Mouse (Mus musculus): ENCODE measurements at regions not wholly inside any gene's neighbourhood (a gene's known extent, or its start where the extent isn't known, plus 50 kb on each side); places are given as distances from the start of the nearest gene placed in this dataset.

DNA sequence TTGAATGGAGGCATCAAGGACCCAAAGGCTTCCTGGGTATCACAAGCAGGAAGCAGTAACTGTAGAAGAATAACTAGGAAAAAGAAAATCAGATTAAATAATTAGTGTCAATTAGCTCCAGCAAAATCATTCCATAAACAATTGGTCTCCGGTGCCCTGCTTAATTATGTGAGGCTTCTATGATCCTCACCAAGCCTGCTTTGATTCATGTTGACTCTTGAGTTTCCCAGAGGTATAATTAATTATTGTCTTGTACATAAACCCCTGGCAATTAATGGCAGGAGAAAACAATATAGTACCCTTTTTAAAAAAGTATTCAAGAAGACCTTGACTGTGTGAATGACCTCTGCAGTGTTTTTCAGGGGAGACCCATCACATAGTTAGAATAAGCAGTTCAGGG is 61.5 kb upstream of the Sp8 start:
- no peak for DNase-seq (ENCODE audit: low spot score in 2 of 2)

DNA sequence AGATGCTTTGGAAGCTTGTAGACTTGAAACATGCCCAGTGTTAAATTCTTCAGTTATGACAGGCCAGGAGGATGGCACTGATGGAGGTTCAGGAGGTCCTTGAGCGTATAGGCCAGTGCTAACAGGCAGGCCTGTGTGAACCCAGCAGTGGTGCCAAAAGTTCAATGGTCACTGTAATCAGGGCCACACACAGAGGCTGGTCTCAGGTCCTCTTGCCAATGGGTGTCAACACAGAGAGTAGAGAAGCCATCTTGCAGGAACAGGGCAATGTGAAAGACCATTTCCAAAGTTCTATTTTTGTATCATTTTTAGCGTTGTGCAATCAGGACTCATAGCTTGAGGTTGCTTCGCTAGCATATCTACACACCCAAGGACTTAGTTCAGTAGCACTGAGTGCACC is 64.2 kb upstream of the Sp8 start:
- no peak for DNase-seq (ENCODE audit: low spot score in 2 of 2)

DNA sequence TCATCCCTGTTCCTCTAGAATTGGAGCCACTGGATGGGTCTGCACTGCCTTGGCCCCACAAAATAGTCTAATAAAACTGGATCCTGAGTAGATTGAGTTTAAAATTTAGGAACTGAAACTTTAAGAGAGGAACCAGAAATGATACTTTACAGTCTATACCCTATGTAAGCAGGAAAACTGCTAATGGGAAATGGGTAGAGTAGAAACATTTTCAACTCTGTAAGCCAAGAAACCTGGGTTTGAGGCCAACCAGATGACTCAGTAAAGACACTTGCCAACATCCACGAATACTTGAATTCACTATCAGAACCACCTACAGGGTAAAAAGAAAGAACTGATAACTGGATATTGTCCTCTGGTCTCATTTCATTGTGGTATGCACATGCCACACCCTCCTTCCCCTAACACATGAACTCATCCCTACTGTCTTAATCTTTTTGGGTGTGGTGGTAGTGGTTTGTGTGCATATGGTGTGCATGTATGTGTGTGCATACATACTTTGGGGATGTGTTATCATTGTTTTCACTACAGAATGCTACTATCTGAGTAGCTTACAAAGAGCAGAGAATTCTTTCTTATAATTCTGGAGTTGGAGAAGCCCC is 70.6 kb upstream of the Sp8 start:
- DNase-seq (ENCODE audit: low spot score in 2 of 2) = no peak

DNA sequence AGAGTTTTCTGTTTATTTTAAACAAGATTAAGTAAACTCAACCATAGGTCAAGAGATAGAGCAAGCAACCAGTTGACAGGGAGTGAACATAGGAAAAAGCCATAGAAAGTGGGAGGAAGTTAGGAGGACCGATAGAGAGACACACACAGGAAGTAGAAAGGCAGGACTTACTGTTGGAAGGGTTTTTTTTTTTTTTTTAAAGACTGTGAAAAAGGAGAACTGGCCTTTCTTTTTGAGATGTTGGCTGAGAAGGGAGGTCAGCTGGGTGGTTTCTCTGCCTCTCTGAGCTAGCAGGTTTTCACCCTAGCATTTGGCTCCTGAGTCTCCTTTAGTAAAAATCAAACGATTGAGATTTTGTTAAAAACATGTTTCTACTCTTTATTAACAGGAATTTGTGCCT is 73.3 kb upstream of the Sp8 start:
- no peak for DNase-seq (ENCODE audit: low spot score in 2 of 2)

DNA sequence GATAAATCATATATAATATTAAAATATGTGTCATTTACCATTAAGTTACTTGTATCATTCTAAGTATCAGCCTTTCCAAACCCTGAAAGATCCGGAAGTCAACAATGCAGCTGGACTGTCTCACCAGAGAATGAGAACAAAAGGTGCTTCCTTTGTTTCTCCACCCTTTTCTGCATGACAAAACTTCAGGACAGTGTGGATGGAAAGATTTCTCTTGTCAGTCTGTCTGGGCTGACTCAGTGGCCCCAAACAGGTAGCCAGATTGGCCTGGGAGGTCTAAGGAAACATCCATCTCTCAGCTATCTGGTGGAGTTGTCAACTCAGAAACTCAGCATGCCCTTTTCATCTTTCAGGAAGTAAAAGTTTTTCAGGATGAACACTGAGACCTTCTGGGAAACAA is 79.7 kb upstream of the Sp8 start:
- no peak for DNase-seq (ENCODE audit: low spot score in 2 of 2)

DNA sequence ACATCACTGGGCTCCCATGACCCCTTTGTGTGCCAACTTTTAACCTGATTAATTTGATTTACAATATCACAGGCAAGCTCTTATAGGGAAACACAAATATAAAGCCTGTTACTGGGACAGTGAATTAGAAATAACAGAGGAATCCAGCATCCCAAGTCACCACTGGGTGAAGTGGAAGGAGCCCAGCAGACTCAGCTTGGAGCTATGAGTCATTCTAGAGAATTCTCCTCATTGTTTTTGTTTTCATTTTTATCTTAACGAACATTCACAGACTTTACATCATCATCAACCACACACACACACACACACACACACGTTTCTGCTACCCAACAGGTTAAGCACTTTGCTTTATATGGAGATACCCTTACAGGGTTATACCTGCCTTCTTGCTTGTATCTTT is 92.1 kb upstream of the Sp8 start:
- no peak for DNase-seq (ENCODE audit: low spot score in 2 of 2)

DNA sequence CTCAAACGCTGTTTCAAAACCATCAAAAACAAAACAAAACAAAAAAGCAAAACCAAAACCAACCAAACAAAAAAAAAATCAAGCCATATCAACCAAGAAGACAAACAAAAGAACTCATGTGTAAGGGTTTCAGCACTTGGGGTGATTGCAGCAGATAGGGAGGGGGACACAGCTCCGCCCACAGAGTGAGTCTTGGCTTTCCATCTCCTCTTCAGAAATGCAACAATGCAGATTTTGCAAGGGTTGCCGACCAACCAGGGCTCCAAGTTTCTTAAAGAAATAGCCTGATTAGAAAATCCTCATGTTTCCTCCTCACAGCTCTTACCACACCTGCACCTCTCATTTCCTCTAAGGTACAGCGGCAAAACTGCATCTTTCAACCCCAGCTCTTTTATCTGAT is 107.0 kb upstream of the Sp8 start:
- DNase-seq (ENCODE audit: low spot score in 2 of 2) = no peak

DNA sequence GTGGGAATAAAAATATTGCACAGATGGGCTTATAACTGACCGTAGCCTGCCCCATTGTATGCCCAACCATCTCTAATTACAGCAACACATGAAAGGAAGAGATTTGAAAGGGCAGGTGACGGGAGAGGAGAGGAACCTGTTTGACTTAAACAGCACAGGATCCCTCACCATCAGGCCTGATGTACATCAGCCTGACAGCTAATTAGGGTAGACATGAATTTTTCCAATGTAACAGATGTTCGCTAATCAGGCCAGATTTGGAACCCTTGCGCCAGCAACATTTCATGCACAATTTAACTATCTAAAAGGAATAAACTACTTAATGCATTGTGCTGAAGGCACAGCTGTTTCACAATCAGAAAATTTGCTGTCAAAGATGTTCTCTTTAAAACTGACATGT is 120.2 kb upstream of the Sp8 start:
- DNase-seq (ENCODE audit: low spot score in 2 of 2) = no peak

DNA sequence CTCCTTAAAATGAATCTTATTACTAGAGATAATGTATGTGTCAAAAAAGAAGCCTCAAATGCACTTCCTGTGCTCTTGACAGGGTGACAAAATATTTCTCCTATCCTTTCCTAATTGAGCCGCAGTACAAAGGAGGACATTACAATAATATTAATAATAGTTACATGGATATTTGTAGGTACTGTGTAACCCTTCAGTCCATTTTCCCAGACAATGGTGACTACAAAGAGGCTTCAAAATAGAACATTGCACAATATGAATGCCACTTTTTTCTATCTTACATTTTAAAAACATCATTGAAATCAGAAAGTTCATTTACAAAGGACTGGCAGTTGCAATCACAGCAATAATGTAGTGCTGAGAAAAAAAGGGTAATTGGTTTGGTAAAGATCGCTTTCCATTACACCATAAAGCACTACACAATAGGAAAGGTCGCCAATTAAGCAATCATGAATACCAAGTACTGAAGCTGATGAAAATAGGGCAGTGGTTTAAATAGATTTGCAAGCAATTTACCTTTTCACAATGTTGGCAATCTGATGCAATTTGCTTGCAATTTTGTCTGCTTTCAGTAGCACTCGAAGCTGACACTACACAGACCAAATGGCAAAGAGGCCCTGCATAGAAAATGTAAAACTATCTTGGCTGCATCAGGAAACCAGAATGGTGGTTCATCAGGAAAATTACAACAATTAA is 126.1 kb upstream of the Sp8 start:
- DNase-seq (ENCODE audit: low spot score in 2 of 2) = no peak

DNA sequence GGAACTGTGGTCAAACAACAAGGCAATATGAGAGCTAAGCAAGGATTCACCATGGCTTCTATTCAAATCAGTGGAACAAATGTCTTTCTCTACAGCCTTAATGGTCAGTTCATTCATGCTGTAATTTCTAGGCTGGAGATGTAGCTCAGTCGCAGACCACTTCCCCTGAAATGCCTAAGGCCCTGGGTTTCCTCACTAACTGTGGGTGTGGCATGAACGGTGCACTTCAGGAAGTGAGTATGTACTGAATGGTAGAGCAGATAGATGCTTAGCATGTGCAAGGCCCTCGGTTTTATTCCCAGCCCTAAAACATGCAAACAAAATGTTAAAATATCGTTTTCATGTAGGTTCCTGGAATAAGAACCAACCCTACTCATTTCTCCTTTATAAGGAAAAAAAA is 129.3 kb upstream of the Sp8 start:
- no peak for DNase-seq (ENCODE audit: low spot score in 2 of 2)

DNA sequence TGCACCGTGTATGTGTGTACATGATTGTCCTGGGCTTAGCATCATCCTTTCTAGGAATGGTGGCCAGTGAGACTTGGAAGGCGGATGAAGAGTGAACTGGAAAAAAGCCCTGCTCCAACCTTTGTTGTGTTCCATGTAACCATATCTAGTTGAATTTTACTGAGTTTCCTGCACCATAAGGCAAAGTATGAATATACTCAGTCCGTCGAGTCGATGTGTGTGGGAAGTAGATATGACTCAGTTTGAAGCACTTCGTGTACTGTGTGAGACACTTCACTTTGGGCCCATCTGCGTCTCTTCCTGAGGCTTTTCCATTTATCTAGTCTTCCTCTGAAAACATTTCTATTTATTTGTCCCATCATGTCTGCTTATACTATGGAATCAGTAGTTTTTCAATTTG is 139.5 kb upstream of the Sp8 start:
- no peak for DNase-seq (ENCODE audit: low spot score in 2 of 2)

DNA sequence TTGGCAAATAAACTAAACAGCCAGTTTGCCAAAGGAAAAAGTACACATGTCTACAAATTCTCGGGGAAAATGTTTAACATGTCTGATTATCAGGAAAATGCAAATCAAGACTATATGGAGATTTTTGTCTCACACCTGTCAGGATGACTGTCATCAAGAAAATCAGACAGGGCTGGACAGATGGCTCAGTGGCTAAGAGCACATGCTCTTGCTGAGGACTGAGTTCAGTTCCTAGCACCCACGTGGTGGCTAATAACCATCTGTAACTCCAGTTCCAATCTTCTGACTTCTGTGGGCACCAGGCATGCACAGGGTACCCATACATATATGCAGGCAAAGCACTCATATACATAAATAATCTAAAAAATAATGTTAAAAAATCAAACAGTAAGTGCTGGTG is 141.3 kb upstream of the Sp8 start:
- DNase-seq (ENCODE audit: low spot score in 2 of 2) = no peak

DNA sequence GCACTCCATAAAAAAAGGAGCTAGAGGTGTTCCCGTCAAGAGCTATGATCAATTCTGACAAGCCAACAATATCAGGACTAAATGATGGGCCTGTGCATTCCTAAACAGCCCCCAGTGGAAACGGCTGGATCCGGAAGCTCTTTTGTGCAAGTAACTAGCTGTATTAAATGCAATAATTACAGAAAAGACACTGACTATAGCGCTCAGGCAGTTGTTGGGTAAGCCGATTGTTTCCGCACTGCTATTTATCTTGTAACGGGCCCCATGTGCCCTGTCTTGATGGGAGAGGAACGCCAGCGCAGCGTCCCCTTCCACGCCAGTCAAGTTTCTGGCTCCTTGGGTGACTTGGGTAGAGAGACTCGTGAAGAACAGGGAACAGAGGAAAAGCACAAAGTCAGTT is 142.4 kb upstream of the Sp8 start:
- DNase-seq (ENCODE audit: low spot score in 2 of 2) = no peak

DNA sequence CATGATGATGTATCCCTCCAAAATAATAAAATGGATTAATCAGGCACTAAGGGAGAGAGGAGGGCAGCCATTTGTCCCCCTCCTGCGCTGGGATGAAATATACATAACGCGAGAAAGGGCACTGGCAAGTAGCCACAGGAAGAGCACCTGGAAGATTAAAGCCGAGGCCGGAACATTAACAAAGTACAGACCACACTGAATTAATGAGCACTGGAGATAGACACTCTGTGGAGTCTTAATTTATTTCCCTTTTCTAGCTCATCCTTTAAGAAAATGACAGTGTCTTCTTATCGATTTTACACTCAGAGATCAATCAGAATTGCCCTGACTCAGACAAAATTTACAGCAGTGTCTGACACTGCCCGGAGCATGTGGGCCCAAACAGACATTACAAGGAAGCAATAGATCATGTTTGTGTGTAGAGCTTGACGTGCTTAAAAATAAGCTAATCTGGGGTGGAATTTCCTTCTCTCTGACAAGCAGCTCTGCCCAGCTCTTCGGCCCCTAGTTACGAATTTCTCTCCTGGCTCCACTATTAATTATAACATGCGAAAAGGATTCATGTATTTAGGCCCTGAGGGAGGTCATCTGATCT is 143.0 kb upstream of the Sp8 start:
- DNase-seq (ENCODE audit: low spot score in 2 of 2) = no peak

DNA sequence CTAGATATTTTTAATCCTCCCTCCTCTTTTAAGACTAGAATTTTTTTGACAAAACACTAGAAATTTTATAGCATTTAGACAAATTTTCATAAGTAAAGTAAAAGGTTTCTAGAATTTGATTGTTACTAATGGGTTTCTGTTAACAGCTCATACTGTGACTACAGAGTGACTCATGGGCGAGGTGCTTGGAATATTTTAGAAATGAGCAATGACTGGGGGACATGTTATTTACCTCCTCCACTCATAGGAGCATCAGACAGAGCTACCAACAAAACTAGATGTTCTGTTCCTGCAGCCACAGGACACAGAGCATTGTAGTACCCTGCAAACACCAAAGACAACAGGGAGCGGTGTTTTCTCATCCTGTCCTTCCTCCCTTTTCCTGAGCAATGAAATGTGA is 144.3 kb upstream of the Sp8 start:
- no peak for DNase-seq (ENCODE audit: low spot score in 2 of 2)

DNA sequence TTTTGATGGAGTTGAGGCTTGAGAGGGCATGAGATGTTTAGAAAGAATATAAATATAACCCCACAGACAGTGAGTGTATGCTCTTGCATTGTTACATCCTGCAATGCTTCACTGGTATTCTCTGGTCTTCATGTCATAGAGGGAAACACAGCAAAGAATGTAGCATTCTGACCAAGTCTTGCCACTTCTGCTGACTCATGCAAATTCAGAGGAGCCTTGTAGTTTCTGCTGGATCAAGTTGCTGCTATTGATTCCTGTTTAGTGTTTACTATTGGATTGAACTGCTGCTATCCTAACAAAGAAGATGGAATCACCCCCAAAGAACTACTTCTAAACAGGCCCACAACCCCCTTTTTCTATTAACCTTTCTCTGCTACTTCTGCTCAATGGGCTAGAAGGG is 148.0 kb upstream of the Sp8 start:
- DNase-seq (ENCODE audit: low spot score in 2 of 2) = no peak

DNA sequence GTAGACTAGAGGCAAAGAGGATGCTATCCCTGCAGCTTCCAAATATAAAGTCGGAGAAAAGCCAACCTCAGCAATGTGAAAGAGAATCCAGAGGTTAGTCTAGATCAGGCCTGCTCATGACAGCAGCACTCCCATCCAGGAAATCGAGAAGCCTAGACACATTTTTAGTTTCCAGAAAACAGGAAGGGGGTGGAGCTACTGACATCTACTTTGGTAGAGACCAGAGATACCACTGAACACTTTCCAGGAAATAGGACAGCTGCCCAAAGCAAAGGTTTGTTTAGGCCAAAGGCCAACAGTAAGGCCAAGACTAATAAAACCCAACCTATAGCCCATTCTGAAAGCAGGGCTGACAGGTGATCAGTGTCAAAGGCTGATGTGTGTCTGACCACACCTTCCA is 151.4 kb upstream of the Sp8 start:
- no peak for DNase-seq (ENCODE audit: low spot score in 2 of 2)

DNA sequence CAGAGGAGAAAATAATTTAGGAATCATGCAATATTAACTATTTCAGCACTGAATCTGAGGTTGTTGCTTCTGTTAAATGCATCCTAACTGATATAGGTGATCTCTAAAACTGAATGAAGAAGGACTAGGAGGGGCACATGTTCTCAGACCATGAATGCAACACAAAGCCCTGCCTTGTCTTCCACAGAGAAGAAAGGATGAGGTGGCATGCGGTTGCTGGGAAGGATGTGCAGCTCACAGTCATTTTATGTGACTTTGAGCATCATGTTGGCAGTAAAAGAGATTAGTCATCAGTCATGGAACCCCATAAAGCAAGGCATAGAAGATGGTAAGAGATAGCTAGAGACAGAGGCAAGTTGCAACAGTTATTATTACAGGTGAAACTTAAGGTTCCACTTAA is 163.2 kb upstream of the Sp8 start:
- DNase-seq (ENCODE audit: low spot score in 2 of 2) = no peak

DNA sequence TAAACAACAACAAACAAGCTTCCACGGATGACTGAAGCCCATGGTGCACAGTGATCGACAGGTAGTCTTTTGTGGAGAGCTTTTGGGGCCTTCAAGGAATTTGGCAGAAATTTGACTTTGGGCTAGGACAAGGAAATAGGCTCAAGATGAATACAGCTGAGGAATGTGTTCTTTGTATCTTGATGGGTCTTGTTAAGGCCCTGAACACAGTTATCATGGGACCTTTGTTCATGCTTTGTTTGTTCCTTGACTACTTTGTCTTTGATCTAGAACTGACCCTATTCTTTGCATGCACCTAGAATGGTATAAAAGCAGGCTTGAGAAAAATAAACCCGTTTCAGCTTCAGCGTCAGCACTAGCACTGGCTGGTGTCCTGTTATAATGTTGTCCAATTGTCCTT is 168.1 kb upstream of the Sp8 start:
- no peak for DNase-seq (ENCODE audit: low spot score in 2 of 2)

DNA sequence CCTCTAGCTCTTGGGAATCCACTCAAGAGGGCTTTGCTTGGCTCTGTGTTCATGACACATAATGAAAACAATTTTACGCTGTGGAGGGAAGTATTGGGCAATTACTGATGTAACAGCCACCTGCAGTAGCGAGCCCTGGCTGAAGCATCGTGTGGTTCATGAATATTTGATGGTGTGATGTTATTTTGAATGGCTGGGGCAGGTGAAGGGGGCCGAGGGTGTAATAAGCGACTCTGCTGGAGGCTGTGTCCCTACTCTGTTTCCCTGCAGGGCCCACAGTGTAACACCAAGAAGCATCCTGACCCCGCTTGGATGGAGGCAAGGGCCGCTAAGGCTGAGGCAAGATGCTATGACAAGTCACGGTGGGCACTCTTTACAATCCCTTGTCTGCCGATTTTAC is 184.6 kb upstream of the Sp8 start:
- no peak for DNase-seq (ENCODE audit: low spot score in 2 of 2)

DNA sequence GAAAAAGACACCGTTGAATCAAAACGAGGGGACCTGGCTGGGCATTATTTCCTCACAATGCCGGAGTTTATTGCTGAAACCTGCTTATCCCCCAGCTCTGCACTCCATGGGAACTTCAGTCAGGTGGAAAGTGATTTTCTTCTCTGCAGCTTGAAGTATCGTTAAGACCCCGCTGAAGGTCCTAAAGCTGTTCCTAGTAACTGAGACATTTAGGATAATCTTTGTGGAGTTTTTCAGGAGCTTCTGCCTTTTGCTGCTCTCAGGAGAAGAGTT is 185.0 kb upstream of the Sp8 start:
- DNase-seq (ENCODE audit: low spot score in 2 of 2) = no peak

DNA sequence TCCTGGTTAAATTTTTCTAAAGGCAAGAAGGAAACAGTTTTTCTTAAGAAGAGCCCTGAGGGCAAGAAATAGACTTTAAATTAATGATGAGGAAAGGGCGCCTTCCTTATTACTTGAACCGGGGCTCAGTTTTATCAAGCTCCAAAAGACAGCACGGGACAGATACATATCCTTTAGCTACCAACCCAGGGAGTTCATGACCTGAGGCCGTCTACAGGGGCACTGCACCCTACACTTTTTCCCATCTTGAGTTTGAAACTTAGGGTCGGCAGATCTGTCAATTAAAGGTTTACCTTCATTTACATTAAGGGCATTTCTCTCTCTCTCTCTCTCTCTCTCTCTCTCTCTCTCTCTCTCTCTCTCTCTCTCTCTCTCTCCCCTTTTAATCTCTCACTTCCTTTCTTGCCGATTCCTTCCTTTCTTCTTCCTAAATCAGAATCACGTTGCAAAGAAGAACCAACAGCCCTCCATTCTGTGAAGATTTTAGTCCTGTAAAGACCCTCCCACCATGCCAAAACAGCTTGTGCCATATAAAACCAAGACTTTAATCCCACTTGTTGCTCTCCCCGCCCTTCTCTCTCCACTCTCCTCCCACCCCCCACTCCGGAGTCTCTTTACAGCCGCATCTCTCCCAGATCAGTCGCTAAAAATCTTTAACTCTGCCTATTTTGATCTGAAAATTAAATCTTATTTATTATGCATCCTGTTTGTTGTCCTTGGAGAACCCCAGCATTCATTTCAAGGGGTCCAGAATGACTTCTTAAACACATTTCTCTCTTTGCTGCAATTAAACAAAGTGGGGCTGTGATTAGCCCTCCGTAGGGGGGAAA is 185.5 kb upstream of the Sp8 start:
- no peak for DNase-seq (ENCODE audit: low spot score in 2 of 2)
